Mouse (Mus musculus): ENCODE results near the gene Nhlrc3.

DNA sequence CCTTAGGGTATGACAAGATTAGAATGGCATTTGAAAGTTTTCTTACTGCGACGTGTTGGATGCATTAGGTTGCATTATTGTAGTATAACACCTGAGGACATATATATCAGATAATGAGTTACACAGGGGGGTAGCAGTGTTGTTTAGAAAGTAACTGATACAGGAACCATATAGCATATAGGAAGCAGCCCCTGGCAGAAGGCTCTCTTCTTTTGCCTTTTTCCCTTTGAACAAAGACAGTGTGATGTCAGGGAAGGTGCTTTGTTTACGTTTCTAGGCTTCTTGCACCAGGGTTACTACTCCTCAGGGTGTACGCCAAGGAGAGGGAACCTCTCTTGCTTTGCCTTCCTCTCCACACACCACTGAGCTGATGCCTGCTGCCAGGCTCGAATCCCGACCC is 25.2 kb upstream of the Nhlrc3 start, which contains the start of gene Stoml3:
- TF ChIP-seq POLR2A (IDR thresholded peaks at IDR 0.05; ENCODE audit: insufficient read depth, low read depth, low read length) (no peak), CTCF (IDR thresholded peaks at IDR 0.05) (no peak)

Data from heart, adult 2 months (tissue).